Mouse (Mus musculus): ENCODE data around the gene Unc93b1. TPM values are rescaled to one million over a fixed set of nuclear protein-coding genes. Genes with fewer than 3 reads are reported as not detected.

Gene Unc93b1
- polyA plus RNA-seq, 1 experiment from 2014 or later, result 21.9 TPM

DNA sequence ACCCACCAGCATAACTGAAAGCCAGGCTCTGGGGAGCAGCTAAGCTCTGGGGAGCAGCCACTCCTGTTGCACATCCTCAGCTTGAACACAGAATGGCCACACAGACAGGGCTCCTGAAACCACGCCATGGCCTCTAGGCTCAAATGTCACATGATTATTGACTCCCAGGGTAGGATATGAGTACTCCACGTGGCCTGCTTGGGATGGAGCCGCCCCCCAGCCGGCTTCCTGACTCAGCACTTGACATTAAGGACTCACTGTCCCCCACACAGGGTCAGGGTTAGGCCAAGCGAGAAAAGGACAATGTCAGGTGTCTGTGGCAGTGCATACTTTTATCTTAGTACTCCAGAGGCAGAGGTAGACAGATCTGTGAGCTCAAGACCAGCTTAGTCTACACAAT is 24.8 kb upstream of the Unc93b1 start:
- Histone ChIP-seq H3K4me1 (replicated peaks; ENCODE audit: control insufficient read depth, insufficient read depth, low read length) (peaks cover 33% of the 10 kb centered on the region), H3K27me3 (ENCODE audit: control insufficient read depth, insufficient read depth, low read depth, low read length) (no peaks in the 10 kb centered on the region), H3K4me3 (ENCODE audit: low read length) (no peak overlapping the region), H3K27ac (ENCODE audit: low read length) (no peak overlapping the region), H3K36me3 (ENCODE audit: control insufficient read depth, insufficient read depth, low read length) (peaks cover 20% of the 10 kb centered on the region), H3K9me3 (ENCODE audit: control insufficient read depth, low read length) (no peaks in the 10 kb centered on the region), H3K4me2 (ENCODE audit: low read depth, low read length) (no peak overlapping the region), H3K9ac (ENCODE audit: low read length) (no peak overlapping the region)
- WGBS, result 73% methylated on average over 5 of the region's 5 CpGs
- no peak for ATAC-seq (ENCODE audit: low read depth)

DNA sequence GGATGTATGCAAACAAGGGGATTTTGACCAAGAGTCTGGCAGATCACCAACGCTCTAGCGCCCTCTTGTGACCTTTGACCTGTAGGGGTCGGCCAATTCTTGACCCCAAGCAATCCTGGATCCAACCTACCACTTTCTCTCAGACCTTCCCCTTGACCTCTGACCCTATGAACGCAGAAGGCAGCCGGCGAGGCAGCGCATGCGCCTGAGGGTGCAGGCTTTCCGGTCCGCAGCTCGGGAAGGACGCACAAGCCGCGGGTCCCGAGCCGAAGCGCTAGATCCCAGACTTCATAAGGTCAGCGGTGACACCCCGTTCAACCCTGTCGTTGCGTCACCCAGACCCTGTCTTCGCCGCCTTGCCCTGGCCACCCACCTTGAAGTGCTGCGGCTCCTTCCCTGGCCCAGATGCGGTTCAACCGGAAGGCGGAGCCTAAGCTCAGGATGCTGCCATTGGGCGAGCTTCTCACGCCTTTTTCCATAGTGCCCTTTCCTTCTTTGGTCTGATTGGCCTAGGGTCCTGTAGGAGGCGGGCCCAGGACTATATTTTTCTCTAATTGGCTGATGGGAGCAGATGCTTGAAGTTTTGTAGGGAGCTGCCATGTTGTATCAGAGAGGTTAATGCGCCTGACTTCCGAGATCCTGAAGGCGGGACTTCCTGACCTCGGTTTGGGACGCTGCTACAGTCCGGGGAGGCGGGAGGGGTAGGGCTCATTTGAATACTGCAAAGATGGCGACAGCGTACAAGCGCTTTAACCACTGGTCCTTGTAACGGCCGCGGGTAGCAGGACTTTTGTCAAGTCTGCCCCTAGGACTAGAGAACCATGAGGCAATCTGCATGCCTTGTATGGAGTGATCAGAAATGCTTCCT is 22.4 kb upstream of the Unc93b1 start, which contains the start of gene Ndufs8:
Ndufs8 (minus strand) TSS at position 438 of the 868 bp plus-strand sequence.
- Histone ChIP-seq H3K9ac (ENCODE audit: low read length) (peak within 1 kb of the TSS; percentile 84), H3K4me1 (replicated peaks; ENCODE audit: control insufficient read depth, insufficient read depth, low read length) (peaks cover 16% of the 10 kb centered on the region), H3K36me3 (ENCODE audit: control insufficient read depth, insufficient read depth, low read length) (peaks cover 20% of the 10 kb centered on the region), H3K4me3 (ENCODE audit: low read length) (peak within 1 kb of the TSS; percentile 82), H3K4me2 (ENCODE audit: low read depth, low read length) (peak within 1 kb of the TSS; percentile 89), H3K9me3 (ENCODE audit: control insufficient read depth, low read length) (no peaks in the 10 kb centered on the region), H3K27ac (ENCODE audit: low read length) (peak within 1 kb of the TSS; percentile 81), H3K27me3 (ENCODE audit: control insufficient read depth, insufficient read depth, low read depth, low read length) (no peaks in the 10 kb centered on the region)
- under 1% methylated on average over 43 of the region's 43 CpGs for WGBS
- ATAC-seq (ENCODE audit: low read depth), result peak; percentile 98

DNA sequence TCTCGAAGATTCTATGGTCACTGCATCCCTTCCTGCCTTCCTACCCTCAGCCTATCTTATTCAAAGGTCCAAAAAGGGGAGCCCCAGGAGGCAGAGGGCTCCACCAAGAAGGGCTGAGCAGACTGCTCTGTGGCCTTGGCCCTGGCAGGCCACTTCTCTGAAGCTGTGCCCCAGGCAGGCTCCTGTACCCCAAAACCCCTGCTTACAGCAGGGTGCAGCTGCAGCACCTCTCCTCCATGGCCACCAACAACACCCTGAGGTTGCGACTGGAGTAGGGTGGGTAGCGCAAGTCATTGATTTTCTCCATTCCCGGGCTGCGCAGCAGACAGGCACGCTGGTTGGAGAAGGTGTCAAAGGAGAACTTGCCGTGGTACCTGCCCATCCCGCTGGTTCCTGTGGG is 21.3 kb upstream of the Unc93b1 start:
- H3K36me3 ChIP-seq (ENCODE audit: control insufficient read depth, insufficient read depth, low read length), result peaks cover 14% of the 10 kb centered on the region
- 85% methylated on average over 8 of the region's 8 CpGs for WGBS
- ATAC-seq (ENCODE audit: low read depth), result no peak
- H3K27ac ChIP-seq (ENCODE audit: low read length), result no peak overlapping the region; the same call in 1 of the 2 replicates
- no peaks in the 10 kb centered on the region for H3K27me3 ChIP-seq (ENCODE audit: control insufficient read depth, insufficient read depth, low read depth, low read length)
- peak overlapping the region; percentile 89 for H3K4me2 ChIP-seq (ENCODE audit: low read depth, low read length)
- peak overlapping the region; percentile 72 for H3K9ac ChIP-seq (ENCODE audit: low read length)
- H3K4me3 ChIP-seq (ENCODE audit: low read length), result peak overlapping the region; percentile 82
- H3K9me3 ChIP-seq (ENCODE audit: control insufficient read depth, low read length), result no peaks in the 10 kb centered on the region
- peaks cover 11% of the 10 kb centered on the region for H3K4me1 ChIP-seq (replicated peaks; ENCODE audit: control insufficient read depth, insufficient read depth, low read length)

DNA sequence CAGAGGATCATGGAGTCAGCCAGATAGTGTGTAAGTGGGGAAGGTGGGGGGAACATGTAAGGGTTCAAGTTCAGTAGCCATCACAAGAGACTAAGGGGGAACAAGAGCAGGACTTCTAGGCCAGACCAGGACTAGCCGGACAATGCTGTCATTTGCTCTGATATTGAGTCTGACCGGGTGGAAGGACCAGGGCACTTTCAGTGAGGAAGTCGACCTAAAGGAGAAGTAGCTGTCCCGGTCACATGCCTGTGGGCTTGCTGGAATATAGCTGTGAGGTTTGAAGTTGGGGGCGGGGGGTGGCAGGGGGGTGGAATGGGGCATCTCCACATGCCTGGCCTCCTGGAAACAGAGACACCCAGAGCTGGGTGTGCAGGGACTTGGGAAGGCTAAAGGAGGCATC is 20.5 kb upstream of the Unc93b1 start:
- WGBS, result 85% methylated on average over 5 of the region's 5 CpGs
- H3K36me3 ChIP-seq (ENCODE audit: control insufficient read depth, insufficient read depth, low read length), result peaks cover 6% of the 10 kb centered on the region
- H3K4me3 ChIP-seq (ENCODE audit: low read length), result no peak overlapping the region
- H3K9ac ChIP-seq (ENCODE audit: low read length), result no peak overlapping the region
- H3K4me1 ChIP-seq (replicated peaks; ENCODE audit: control insufficient read depth, insufficient read depth, low read length), result peaks cover 11% of the 10 kb centered on the region
- H3K27me3 ChIP-seq (ENCODE audit: control insufficient read depth, insufficient read depth, low read depth, low read length), result no peaks in the 10 kb centered on the region
- ATAC-seq (ENCODE audit: low read depth), result no peak
- H3K4me2 ChIP-seq (ENCODE audit: low read depth, low read length), result no peak overlapping the region
- H3K27ac ChIP-seq (ENCODE audit: low read length), result no peak overlapping the region
- no peaks in the 10 kb centered on the region for H3K9me3 ChIP-seq (ENCODE audit: control insufficient read depth, low read length)

DNA sequence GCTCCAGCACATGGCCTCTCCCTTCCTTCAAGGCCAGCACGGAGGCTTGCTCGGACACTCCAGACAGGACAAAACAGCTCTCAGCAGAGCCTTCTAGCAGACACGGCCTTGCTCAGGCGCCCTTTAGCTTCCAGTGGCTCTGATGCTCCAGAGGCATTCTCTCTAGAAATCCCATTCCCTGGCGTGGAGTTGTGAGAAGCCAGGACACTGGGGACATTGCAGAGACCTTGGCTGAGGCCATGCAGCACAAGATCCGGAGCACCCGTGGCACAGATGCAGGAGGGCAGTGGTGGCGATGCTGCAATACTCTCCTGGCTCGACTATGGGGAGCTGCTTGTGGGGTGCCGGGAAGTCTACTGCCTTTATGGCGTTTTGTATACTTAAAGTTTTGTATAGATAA is 18.3 kb upstream of the Unc93b1 start:
- H3K9ac ChIP-seq (ENCODE audit: low read length), result no peak overlapping the region
- no peak overlapping the region for H3K4me3 ChIP-seq (ENCODE audit: low read length)
- H3K4me1 ChIP-seq (replicated peaks; ENCODE audit: control insufficient read depth, insufficient read depth, low read length), result peaks cover 7% of the 10 kb centered on the region
- no peak overlapping the region for H3K4me2 ChIP-seq (ENCODE audit: low read depth, low read length)
- H3K9me3 ChIP-seq (ENCODE audit: control insufficient read depth, low read length), result no peaks in the 10 kb centered on the region
- no peaks in the 10 kb centered on the region for H3K27me3 ChIP-seq (ENCODE audit: control insufficient read depth, insufficient read depth, low read depth, low read length)
- ATAC-seq (ENCODE audit: low read depth), result no peak
- WGBS, result 60% methylated on average over 11 of the region's 11 CpGs
- no peak overlapping the region for H3K27ac ChIP-seq (ENCODE audit: low read length)
- H3K36me3 ChIP-seq (ENCODE audit: control insufficient read depth, insufficient read depth, low read length), result no peaks in the 10 kb centered on the region

DNA sequence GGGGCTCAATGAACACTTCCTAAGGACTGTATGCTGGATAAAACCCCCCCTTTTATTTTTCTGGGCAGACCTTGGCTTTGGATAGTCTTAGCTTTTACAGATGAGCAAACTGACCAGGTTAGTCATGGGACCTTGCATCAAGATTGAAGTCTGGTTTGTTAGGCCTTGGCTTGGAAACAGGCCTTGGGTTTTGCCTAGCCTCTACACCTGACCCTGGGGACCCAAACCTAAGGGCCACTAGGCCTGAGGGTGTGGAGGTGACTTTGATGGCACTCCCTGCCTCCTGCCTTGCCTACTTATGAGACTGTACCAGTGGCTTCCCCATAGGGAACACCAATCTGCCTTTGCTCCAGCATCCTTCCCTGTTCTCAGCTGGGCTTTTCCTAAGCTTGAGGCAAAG is 15.1 kb upstream of the Unc93b1 start:
- Histone ChIP-seq H3K9ac (ENCODE audit: low read length) (no peak overlapping the region), H3K4me1 (replicated peaks; ENCODE audit: control insufficient read depth, insufficient read depth, low read length) (peaks cover 13% of the 10 kb centered on the region), H3K36me3 (ENCODE audit: control insufficient read depth, insufficient read depth, low read length) (no peaks in the 10 kb centered on the region), H3K4me2 (ENCODE audit: low read depth, low read length) (no peak overlapping the region), H3K4me3 (ENCODE audit: low read length) (no peak overlapping the region), H3K9me3 (ENCODE audit: control insufficient read depth, low read length) (no peaks in the 10 kb centered on the region), H3K27me3 (ENCODE audit: control insufficient read depth, insufficient read depth, low read depth, low read length) (no peaks in the 10 kb centered on the region), H3K27ac (ENCODE audit: low read length) (no peak overlapping the region)
- ATAC-seq (ENCODE audit: low read depth), result no peak

DNA sequence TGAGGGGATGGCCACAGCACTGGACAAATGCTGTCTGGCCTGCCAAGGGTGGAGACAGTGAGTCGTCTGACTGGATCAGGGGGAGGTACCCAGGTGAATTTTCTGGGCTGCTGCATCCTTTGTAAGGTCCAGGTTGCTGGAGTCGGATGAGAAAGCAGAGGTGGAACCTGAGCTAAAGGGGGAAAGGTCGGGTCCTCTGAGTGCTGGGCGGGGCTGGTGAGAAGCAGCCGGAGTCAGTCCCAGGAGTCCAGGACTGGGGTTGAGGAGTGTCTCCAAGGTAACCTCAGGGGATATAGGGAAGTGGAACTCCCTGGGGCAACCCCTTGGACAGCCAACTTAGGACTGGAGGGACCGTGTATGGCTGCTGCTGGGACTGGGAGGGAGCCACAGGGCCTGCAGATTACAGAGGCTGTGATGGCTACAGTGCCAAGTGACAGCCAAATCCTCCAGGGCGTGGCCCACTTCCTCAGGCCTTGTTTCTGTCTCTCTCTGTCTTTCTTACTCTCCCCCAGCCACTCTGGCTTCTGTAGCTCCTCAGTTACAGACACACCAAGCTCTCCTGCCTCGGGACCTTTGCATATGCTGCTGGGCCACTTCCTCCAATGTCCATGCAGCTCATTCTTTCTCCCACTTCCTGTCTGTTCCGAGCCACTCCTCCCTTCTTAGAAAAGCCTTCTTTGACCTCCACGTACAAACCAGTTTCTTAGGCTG is 12.2 kb upstream of the Unc93b1 start:
- WGBS, result 41% methylated on average over 10 of the region's 10 CpGs
- Histone ChIP-seq H3K4me2 (ENCODE audit: low read depth, low read length) (no peak overlapping the region), H3K4me3 (ENCODE audit: low read length) (no peak overlapping the region), H3K9me3 (ENCODE audit: control insufficient read depth, low read length) (no peaks in the 10 kb centered on the region), H3K9ac (ENCODE audit: low read length) (no peak overlapping the region), H3K27ac (ENCODE audit: low read length) (no peak overlapping the region; the same call in 1 of the 2 replicates), H3K36me3 (ENCODE audit: control insufficient read depth, insufficient read depth, low read length) (no peaks in the 10 kb centered on the region), H3K27me3 (ENCODE audit: control insufficient read depth, insufficient read depth, low read depth, low read length) (no peaks in the 10 kb centered on the region), H3K4me1 (replicated peaks; ENCODE audit: control insufficient read depth, insufficient read depth, low read length) (peaks cover 19% of the 10 kb centered on the region)
- ATAC-seq (ENCODE audit: low read depth), result no peak

DNA sequence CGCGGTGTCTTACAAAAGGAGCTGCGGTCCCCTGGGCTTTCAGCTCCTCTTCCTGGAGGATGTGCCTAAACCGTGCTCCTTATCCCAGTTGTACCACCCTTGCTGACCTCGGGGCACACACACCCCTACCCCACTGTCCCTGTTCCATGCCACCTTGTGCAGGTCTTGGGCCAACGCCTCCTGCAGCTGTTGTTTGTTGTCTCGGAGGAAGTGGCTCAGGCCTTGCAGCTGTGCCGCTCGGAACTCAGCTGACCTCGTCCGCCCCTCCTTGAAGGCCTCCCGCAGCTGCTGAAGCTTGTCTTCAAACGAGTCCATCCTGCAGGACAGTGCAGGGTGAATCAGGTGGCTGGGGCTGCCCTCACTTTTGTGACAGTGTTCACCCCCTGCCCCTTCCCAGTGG is 11.4 kb upstream of the Unc93b1 start:
- H3K9me3 ChIP-seq (ENCODE audit: control insufficient read depth, low read length), result no peaks in the 10 kb centered on the region
- peak; percentile 23 for ATAC-seq (ENCODE audit: low read depth)
- WGBS, result 33% methylated on average over 13 of the region's 13 CpGs
- H3K27me3 ChIP-seq (ENCODE audit: control insufficient read depth, insufficient read depth, low read depth, low read length), result no peaks in the 10 kb centered on the region
- H3K4me1 ChIP-seq (replicated peaks; ENCODE audit: control insufficient read depth, insufficient read depth, low read length), result peaks cover 19% of the 10 kb centered on the region
- peak overlapping the region; percentile 53; the same call in 1 of the 2 replicates for H3K27ac ChIP-seq (ENCODE audit: low read length)
- no peak overlapping the region for H3K4me3 ChIP-seq (ENCODE audit: low read length)
- H3K36me3 ChIP-seq (ENCODE audit: control insufficient read depth, insufficient read depth, low read length), result no peaks in the 10 kb centered on the region
- H3K4me2 ChIP-seq (ENCODE audit: low read depth, low read length), result no peak overlapping the region
- no peak overlapping the region for H3K9ac ChIP-seq (ENCODE audit: low read length)

DNA sequence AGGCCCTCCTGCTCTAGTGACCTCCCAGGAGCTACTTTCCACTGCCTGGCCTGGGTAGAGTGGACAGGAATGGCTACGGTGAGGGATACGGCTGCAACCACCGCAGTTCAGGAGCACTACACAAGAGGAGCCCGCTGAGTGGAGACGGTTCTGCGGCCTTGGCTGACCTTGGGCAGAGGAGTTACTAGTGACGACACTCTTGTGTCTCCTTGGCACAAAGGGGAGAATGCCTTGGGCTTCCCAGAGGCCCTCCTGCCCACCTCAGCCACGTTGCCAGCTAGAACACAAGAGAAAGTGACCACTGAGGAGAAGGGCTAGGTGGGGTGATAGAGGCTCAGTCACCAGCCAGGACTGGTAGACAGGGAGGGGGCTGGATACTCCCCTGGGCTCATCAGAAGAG is 10.8 kb upstream of the Unc93b1 start:
- H3K36me3 ChIP-seq (ENCODE audit: control insufficient read depth, insufficient read depth, low read length), result no peaks in the 10 kb centered on the region
- H3K4me3 ChIP-seq (ENCODE audit: low read length), result no peak overlapping the region
- no peaks in the 10 kb centered on the region for H3K27me3 ChIP-seq (ENCODE audit: control insufficient read depth, insufficient read depth, low read depth, low read length)
- peaks cover 23% of the 10 kb centered on the region for H3K4me1 ChIP-seq (replicated peaks; ENCODE audit: control insufficient read depth, insufficient read depth, low read length)
- no peaks in the 10 kb centered on the region for H3K9me3 ChIP-seq (ENCODE audit: control insufficient read depth, low read length)
- no peak for ATAC-seq (ENCODE audit: low read depth)
- 71% methylated on average over 8 of the region's 8 CpGs for WGBS
- H3K9ac ChIP-seq (ENCODE audit: low read length), result no peak overlapping the region
- H3K27ac ChIP-seq (ENCODE audit: low read length), result peak overlapping the region; percentile 26; the same call in 1 of the 2 replicates
- no peak overlapping the region for H3K4me2 ChIP-seq (ENCODE audit: low read depth, low read length)
